Mouse (Mus musculus): ENCODE data around the gene Hs1bp3.

DNA sequence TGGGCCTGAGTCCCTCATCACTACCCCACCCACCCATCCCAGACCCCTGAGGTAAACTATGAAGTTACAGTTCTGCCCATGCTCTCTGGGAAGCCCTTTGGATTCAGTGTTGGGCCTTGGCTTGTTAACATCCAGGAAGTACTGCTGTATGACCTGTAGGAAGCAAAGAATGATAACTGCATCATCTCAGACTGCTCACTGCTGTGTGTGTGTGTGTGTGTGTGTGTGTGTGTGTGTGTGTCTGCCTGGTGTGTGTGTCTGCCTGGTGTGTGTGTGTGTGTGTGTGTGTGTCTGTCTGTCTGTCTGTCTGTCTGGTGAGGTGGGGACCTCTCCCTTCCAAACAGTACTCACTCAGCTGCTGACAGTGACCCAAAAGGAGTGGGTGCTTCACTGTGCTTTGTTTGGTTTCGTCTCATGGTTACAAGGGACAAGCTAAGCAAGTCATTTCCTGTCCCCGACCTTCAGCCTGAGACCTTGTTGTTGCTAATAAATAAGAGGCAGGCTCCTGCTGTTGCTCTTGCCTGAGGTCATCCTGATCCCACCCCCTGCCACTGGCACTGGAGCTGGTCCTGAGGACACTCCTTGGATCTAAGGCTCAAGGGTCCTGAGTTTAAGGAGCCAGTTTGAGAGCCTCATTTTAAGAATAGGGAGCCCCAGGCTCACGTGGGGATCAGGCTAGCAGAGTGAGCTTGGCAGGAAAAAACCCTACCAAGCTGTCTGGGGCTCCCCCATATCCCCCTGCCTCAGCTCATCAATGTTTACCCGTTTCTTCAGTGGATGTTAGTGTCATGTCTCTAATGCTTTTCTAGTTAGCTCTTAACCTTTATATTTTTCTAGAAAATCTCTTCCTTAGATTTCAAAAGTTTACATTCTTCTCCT, 38.0 kb downstream of the Hs1bp3 start:
- TF ChIP-seq CTCF (IDR thresholded peaks at IDR 0.05; ENCODE audit: insufficient read depth, low read depth, low read length) (no peak), POLR2A (IDR thresholded peaks at IDR 0.05; ENCODE audit: insufficient read depth, low read depth, low read length) (no peak)
